Mouse (Mus musculus) heart, adult 11 months (tissue): ENCODE measurements around the gene Rmnd5b.
A peak's percentile ranks its signal among the peaks of the same experiment; 100 is the strongest.
"Not testable (repeated sequence)": the region's sequence is repeated elsewhere in the genome, so short reads cannot be mapped to it uniquely, and the experiment has no call there.

ENCODE experiments used
- DNase-seq: peaks from one replicate; pipeline ENCODE4 v3.0.0; 2022

Rmnd5b gene

DNA sequence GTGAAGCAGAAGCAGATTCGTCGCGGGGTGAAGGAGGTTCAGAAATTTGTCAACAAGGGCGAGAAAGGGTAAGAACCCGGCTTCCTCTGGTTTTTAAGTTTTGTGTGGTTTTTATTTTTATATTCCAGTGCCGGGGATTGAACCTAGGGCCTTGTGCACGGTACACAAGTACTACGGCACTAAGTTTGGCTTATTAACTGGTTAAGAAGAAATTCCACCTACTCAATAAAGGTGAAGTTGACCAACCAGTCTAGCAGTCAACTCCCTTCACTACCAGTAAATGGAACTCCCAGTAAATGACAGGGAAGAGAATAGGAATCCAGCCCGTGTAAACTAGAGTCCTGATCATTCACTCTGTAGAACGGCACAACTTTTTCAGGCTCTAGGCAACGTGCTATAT, 15.6 kb downstream of the Rmnd5b start:
- DNase-seq: no peak

DNA sequence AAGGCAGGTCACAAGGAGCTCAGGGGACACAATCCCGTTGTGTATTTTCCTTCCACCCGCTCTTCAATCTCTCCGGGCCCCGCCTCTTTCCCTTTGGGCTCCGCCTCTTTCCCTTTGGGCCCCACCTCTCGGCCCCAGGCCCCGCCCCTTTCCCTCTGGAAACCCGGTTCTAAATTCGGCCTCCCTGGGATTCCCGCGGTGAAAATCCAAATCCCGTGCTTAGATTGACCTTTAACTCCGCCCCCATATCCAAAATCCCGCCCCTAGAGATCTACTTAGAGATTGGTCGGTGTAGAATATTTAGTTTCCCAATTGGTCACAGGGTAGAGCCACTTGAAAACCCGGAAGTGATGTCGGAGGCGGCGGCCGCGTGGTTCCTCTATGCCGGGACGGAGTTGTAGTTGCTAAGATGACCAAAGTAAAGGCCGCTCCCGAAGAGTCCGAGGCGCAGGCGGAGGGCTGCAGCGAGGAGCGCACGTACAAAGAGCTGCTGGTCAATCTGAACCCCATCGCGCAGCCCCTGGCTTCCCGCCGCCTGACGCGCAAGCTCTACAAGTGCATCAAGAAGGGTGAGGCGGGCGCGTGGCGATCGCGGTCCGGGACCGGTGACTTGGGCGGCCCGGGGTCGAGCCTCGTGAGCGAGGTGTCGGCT, 16.2 kb downstream of the Rmnd5b start, which contains the start of gene Nhp2:
TSS of gene Nhp2 (plus strand) at position 327 of the 652 bp plus-strand sequence.
- DNase-seq: peak; percentile 100

DNA sequence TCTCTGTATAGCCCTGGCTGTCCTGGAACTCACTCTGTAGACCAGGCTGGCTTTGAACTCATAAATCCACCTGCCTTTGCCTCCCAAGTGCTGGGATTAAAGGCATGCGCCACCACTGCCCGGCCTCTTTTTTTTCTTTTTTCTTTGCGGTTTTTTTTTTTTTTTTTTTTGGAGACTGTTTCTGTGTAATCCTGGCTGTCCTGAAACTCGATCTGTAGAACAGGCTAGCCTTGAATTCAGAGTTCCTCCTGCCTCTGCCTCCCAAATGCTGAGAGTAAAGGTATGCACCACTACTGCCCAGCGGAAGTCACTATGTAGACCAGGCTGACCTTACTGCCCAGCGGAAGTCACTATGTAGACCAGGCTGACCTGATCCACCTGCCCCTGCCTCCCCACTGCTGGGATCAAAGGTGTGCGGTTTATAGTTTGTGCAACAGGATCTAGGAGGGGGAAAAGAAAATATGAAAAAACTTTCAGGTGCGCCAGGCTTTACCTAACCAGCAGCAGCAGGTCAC, 16.7 kb downstream of the Rmnd5b start:
- no peak for DNase-seq

DNA sequence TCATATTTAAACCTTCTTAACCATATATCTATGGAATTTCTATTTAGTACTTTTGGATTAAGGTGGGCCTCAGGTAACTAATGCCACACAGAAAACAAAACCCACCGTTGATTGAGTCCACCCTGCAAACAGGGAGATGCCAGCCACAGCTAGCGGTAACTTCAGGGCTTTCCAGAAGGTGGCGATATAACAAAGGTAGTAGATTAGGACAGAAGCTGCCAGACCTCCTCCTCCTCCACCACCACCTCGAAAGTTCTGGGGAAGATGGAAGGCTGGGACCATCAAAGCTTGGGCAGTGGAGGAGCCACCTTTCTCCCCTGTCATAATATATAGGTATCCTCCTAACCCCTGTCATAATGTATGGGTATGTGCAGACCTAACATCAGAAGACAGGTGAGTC, 18.0 kb downstream of the Rmnd5b start:
- DNase-seq: peak; percentile 95

DNA sequence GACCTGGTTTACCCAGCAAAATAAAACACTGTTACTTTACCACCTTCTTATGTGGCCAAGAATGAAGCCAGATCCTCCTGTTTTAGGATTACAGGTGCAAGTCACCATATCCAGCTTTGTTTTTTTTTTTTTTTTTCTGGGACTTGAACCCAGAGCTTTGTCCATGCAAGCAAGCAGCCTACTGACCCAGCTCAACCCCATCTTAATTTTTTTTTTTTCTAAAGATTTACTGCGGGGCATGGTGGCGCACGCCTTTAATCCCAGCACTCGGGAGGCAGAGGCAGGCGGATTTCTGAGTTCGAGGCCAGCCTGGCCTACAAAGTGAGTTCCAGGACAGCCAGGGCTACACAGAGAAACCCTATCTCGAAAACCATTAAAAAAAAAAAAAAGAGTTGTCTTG, 19.6 kb downstream of the Rmnd5b start:
- not testable (repeated sequence) for DNase-seq

DNA sequence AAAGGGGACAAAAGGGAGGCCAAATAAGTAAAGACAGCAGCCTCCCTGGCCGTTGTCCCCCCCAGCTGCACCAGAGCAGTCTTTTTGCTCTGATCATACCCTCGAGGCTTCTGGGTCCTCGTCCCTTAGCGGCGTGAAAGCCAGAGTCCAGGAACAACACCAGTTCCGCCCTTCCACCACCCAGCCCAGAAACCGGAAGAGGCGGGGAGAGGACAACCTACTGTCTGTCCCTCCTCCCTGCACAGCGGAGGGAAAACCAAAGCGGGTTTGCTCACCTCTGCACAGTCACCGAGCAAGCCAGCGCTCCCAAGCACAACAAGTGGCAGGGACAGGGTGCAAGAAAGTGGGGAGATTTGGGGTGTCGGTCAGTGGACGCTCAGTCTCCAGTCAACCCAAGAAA, 20.1 kb downstream of the Rmnd5b start:
- DNase-seq: peak; percentile 98

DNA sequence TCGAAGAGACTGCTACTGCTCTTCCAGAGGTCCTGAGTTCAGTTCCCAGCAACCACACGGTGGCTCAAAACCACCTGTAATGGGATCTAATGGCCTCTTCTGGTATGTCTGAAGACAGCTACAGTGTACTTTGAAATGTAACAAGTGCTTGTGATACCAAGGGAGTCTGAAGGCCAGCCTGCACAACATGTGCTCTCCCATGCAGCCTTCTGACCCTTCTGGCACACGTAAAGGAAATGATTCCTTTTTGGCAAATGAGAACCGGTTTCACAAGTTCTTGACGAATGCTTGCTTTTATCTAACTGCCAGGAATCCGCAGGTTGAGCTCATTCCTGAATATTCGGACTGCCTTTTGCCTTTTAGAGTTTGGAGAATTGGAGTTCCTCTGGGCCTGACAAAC, 20.6 kb downstream of the Rmnd5b start:
- DNase-seq: peak; percentile 90

DNA sequence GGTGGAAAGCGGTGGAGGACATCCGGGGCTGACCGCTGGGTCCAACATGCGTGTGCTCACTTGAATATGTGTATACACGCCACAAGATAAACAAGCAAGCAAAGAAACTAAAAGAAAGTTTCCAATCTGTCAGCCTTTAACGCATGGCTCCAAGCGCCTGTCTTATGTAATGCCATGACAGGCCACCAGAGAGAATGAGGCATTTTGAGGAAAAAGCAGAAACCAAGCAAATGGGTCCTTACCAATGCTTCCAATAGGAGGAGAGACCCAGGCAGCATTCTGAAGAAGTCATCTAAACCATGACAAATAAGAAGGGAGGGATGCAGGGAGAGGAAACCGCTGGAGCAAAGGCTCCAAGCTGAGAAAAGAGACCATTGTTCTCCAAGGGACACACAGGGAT, 21.4 kb downstream of the Rmnd5b start:
- no peak for DNase-seq

DNA sequence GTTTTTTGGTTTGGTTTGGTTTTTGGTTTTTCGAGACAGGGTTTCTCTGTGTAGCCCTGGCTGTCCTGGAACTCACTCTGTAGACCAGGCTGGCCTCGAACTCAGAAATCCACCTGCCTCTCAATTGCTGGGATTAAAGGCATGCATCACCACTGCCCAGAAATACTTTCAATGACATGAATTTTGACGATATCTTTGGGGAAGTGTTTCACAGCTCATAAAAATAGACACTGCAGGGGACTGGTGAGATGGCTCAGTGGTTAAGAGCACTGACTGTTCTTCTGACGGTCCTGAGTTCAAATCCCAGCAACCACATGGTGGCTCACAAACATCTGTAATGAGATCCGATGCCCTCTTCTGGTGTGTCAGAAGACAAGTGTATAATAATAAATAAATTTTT, 25.8 kb downstream of the Rmnd5b start:
- not testable (repeated sequence) for DNase-seq

DNA sequence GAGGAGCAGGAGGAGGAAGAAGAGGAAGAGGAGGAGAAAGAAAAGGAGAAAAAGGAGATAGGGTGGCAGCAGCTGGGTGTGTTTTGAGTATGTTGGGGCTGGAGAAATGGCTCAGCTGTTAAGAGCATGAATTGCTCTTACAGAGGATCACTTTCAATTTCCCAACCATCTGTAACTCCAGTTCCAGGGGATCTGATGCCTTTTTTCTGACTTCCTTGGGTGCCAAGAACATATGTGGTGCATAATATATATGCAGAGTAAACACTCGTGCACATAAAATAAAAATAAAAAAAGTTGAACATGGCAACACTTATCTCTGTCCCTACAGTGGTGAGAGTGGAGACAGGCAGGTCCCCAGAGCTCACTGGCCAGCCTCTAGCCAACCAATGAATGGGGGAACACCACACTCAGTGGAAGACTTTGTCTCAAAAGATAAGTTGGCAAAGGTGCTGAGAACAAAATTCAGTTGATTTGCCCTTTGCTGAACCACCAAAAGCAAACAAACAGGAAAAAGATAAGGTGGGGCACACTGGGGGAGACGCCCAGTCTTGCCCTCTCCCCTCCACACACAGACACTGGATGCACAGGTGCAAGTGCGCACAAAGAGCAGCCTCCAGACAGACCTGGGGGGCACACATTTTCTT, 26.3 kb downstream of the Rmnd5b start:
- DNase-seq: no peak

DNA sequence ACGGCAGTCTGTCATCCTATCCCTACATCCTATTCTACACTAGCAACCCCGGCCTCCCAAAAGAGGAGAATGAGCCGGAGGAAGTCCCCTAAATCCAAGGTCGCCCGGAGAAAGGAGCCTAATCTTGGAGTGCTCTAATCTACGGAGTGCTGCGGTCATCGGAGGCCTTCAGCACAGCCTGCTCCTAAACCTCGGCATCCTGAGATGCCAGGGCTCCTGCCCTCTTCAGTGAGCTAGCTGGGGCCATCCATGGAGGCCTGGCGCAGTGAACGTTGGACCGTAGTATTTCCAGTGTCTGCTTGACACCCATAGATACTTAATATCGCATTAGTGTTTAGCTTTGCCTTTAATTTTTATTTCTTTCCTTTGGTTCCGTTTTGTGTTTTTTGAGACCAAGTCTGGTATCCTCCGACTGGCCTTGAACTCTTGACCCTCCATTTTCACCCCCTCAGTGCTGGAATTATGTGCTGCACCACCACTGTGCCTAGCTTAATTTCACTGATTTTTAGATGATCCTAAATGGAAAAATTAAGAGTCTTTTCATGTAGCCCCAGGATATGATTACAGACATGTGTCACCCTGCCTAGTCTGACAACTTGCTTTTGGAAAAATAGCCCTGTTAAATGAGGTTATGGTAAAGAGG, 28.5 kb downstream of the Rmnd5b start:
- DNase-seq: no peak

DNA sequence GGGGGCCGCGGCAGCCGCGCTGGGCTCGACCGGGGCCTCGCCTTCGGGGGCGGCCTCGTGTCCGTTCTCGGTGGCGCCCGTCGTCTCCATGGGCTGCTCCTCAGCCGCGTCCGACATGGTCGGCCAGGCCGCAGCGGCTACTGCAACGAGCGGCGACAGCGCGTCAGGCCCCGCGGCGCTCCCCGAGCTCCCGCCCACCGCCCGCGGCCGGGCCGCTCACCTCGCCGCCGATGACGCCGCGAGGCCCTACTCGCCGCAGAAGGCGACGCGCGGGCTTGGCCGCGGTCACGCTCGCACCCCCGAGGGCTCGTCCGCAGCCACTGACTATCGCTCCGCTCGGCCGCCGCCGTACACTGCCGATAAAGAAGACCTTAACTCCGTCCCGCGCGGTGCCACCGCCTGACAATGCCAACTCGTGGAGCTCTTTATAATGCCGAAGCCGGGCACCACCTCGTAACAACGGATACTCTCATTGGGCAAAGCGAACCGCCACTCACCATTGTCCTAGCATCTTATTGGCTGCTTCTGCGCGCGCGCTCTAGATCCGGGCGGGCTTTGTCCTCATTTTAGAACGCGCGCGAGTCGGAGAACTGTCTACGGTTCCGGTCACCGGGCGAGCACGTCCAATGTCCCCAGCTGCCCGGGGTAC, 29.1 kb downstream of the Rmnd5b start, which contains the start of gene Hnrnpab:
TSS of gene Hnrnpab (minus strand) at position 401 of the 649 bp plus-strand sequence.
- peak; percentile 100 for DNase-seq

DNA sequence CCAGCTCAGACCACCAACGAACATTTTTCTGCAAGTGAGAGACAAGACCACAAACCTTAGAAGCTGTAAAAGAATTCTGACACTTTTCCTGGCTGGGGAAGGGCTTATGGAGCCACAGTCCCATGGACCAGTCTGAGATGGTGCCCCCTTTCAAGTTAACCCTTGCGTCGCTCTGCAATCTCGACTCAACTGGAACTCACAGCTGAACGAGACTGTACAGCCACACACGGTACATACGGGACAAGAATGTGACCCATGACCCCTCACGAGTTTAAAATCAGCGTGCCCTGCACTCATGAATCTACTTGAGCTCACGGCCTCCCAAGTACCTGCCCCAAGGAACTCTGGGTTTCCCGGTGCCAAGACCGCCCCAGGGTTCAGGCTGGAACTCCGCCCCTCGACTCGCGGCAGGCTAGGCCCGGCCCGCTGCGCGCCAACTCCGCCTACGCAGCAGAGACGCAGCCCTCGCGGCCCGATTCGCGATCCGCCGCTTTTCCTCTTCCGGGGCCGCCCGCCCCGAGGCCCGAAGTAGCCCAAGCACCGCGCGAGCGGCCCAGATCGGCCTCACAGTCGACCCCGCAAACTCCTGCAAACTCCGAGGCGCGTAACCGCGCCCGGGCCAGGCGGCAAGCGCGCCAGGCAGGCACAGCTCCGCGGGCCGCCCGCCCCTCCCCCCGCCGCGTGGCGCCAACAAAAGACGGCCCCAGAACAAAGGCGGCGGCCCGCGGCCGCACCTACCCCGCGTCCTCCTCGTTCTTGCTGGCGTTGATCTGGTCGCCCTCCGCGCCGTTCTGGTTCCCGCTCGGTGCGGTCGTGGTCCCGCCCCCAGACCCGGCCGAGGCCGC, 29.9 kb downstream of the Rmnd5b start:
- peak; percentile 99 for DNase-seq

DNA sequence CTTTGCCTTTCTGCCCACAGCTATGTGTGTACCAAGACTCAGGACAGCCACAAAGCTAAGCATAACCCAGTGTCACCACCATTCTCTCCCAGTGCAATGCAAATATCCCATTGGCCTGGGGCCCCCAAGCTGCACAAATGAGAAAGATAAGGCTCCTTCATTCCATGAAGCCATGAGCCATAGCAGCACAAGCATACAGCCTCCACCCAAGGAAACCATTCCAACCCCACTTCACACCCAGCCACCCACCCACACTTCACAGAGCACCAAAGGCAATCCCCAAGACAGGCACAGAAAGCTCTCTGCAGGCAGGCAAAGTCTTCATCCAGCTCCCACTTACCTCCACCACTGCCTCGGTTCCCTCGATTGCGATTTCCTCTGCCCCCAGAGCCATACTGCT, 33.4 kb downstream of the Rmnd5b start:
- DNase-seq: no peak

DNA sequence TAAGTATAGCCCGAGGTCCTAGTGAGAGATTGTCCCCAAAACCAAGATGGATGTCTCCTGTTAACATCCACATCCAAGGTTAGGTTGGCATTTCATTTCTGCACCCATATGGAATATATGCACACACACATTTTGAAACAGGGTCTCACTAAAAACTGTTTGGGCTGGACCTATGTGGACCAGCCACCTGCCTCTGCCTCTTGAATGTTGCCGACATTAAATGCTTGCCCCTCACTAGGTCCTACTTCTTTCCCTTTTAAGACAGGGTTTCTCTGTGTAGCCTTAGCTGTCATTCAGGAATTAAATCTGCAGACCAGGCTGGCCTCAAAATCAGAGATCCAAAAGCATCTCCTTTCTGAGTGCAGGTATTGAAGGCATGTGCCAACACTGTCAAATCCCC, 38.1 kb downstream of the Rmnd5b start:
- no peak for DNase-seq

DNA sequence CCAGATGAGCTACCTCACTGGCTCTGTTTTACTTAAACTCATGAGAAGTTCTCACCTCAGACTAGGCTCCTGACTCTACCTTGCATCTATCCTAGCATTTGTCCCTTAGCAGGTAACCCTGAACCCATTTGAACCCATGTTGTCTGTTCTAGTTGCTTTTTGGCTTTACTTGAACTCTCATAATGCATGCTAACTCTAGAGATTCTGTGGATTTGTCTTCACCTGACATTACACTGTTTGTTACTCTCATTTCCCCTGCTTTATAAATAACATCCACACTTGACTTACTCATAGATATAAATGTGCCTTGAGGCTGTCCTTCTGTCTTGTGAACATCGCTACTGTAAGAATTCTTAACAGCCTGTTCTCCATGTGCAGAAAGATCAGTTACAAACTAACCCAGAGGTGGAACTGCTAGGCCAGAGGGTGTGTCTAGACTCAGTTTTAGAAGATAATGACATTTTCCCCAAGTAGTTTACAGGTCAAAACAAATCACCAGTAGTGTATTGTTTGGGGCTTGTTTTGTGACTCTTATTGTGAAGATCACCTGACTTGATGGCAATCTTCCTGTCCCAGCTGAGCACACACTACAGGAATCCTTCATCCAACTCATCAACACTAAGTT, 40.1 kb downstream of the Rmnd5b start:
- DNase-seq: no peak

DNA sequence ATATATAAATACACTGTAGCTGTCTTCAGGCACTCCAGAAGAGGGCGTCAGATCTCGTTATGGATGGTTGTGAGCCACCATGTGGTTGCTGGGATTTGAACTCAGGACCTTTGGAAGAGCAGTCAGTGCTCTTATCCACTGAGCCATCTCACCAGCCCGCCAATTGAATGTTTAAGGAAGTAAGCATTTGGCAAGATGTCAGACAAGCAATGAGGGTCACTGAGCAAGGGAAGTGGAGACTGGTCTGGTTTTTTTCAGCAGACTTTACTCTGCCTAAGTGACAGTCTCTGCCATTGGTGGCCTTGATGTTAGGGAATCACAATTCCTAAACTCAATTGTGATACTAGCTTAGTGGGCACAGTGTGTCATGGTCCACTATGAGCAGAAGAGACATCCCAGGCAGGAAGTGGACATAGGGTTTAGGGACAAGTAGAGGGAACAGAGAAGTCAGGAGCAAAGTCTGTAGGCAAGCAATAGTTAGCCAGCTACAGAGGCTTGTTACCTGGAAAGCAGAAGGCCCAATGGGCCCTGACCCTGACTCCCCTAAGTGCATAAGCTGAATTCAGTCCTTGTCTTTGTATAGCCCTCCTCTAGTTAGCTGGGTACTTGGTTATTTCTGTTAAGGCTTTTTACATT, 40.9 kb downstream of the Rmnd5b start:
- no peak for DNase-seq

DNA sequence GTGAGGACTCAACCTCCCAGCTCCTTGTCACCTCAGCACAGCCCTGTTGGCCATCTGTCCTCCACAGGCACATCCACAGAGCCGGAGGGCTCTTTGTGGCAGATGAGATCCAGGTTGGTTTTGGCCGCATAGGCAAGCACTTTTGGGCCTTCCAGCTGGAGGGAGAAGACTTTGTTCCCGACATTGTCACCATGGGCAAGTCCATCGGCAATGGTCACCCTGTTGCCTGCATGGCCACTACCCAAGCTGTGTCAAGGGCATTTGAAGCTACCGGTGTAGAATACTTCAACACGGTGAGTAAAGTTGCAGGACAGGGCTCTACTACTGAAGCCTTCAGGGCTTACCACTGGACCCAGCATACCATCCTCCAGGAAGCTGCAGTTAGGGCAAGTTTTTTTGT, 41.8 kb downstream of the Rmnd5b start:
- DNase-seq: peak; percentile 88

DNA sequence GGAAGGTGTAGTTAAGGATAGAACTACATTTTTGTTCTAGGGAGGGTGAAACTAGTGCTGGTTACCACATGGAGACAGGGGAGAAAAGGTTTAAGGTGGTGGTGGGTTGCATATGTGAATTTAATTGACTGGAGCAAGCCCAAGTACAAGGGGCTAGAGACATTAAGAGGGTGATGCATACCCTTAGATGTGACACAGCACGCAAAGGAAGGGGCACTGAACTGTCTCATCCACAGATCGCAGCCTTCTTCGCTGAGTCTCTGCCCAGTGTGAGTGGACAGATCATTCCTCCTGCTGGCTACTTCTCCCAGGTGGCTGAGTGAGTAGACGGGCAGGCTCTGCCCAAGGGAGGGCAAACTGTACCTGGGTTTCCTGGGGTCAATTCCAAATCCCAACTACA, 42.3 kb downstream of the Rmnd5b start:
- no peak for DNase-seq

DNA sequence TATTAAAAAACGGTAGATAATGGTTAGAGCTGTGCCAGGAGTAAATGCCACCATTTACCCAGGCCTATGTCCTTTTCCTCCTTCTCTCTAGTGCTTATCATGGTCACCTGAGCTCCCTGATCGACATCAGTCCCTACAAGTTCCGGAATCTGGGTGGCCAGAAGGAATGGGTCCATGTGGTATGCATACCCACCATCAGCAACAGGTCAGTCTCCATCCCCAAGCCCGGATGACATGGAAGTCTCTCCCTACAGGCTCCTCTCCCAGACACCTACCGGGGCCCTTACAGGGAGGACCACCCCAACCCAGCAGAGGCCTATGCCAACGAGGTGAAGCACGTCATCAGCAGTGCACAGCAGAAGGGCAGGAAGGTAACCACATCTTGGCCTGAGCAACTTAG, 43.8 kb downstream of the Rmnd5b start:
- peak; percentile 86 for DNase-seq

DNA sequence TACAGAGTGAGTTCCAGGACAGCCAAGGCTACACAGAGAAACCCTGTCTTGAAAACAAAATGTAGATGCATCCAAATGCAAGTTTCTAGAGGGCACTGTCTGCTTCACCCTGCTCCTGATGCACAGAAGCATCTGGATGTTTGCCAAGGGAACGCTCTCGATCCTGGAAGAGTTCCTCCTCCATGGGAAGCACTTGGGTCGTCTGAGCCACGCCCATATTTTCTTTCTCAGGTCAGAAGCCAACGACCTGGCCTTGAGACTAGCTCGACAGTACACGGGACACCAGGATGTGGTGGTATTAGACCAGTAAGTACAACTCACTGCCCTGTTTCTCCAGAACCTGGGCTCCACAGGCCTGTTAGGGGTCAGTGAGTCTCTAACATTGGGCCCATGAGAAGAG, 44.5 kb downstream of the Rmnd5b start:
- DNase-seq: peak; percentile 92

DNA sequence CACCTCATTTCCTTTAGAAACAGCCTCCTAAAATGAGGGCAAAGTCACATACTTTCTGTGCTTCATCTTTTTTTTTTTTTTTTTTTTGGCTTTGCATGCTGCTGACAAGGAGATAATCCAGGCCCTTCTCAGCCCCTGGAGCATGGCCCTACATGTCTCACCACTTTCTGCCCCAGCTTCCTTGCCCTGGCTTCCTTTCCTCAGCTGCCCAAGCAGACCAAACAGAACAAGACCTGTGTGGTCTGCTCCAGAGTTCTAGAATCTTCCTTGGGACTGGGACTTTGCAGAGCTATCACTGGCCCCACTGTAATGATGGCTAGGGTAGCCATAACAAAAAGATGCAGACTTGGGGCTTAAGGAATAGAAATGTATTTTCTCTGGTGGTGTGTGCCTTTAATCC, 45.7 kb downstream of the Rmnd5b start:
- peak; percentile 87 for DNase-seq
